Mouse (Mus musculus): ENCODE measurements at regions not wholly inside any gene's neighbourhood (a gene's known extent, or its start where the extent isn't known, plus 50 kb on each side); places are given as distances from the start of the nearest gene placed in this dataset.

- no peak overlapping the region for H3K27ac ChIP-seq (replicated peaks; ENCODE audit: low read depth, low read length)
- H3K4me3 ChIP-seq (ENCODE audit: low read depth, low read length), result no peak overlapping the region
- DNase-seq (ENCODE audit: low spot score) (no peak), ATAC-seq (ENCODE audit: low read depth) (no peak)
- H3K9ac ChIP-seq (ENCODE audit: low read depth, low read length), result no peak overlapping the region
- no peaks in the 10 kb centered on the region for H3K4me1 ChIP-seq (ENCODE audit: control insufficient read depth, insufficient read depth, low read length)
- no peaks in the 10 kb centered on the region for H3K36me3 ChIP-seq (ENCODE audit: control insufficient read depth, insufficient read depth, low read length)
- 78% methylated on average over 4 of the region's 4 CpGs for WGBS
- H3K4me2 ChIP-seq (ENCODE audit: low read depth, low read length), result no peak overlapping the region
- H3K9me3 ChIP-seq (ENCODE audit: control insufficient read depth, low read length), result no peaks in the 10 kb centered on the region
- no peaks in the 10 kb centered on the region for H3K27me3 ChIP-seq (replicated peaks; ENCODE audit: control insufficient read depth, insufficient read depth, low read length)
Observed at GRCm38 (mm10) chr13:101112176-101112575, 278.9 kb upstream of the Slc30a5 start.

GRCm38 (mm10) chr13:101111773-101112172 is 278.5 kb upstream of the Slc30a5 start:
- no peak overlapping the region for H3K4me3 ChIP-seq (ENCODE audit: low read depth, low read length)
- H3K4me1 ChIP-seq (ENCODE audit: control insufficient read depth, insufficient read depth, low read length), result no peaks in the 10 kb centered on the region
- H3K36me3 ChIP-seq (ENCODE audit: control insufficient read depth, insufficient read depth, low read length), result no peaks in the 10 kb centered on the region
- no peak overlapping the region for H3K9ac ChIP-seq (ENCODE audit: low read depth, low read length)
- ATAC-seq (ENCODE audit: low read depth), result no peak
- DNase-seq (ENCODE audit: low spot score), result no peak
- no peaks in the 10 kb centered on the region for H3K9me3 ChIP-seq (ENCODE audit: control insufficient read depth, low read length)
- H3K27me3 ChIP-seq (replicated peaks; ENCODE audit: control insufficient read depth, insufficient read depth, low read length), result no peaks in the 10 kb centered on the region
- WGBS, result 79% methylated on average over 2 of the region's 2 CpGs
- H3K27ac ChIP-seq (replicated peaks; ENCODE audit: low read depth, low read length), result no peak overlapping the region
- H3K4me2 ChIP-seq (ENCODE audit: low read depth, low read length), result no peak overlapping the region

- 48% methylated on average over 3 of the region's 3 CpGs for WGBS
- ATAC-seq (ENCODE audit: low read depth) (peak; percentile 44; the same call in 1 of the 2 replicates), DNase-seq (ENCODE audit: low spot score) (peak; percentile 78)
Observed at GRCm38 (mm10) chr13:101100621-101101020, 267.4 kb upstream of the Slc30a5 start.

GRCm38 (mm10) chr13:101096856-101097255 is 263.6 kb upstream of the Slc30a5 start:
- Histone ChIP-seq H3K4me2 (ENCODE audit: low read depth, low read length) (no peak overlapping the region), H3K36me3 (ENCODE audit: control insufficient read depth, insufficient read depth, low read length) (no peaks in the 10 kb centered on the region), H3K4me1 (ENCODE audit: control insufficient read depth, insufficient read depth, low read length) (peaks cover 9% of the 10 kb centered on the region), H3K27me3 (replicated peaks; ENCODE audit: control insufficient read depth, insufficient read depth, low read length) (no peaks in the 10 kb centered on the region), H3K27ac (replicated peaks; ENCODE audit: low read depth, low read length) (no peak overlapping the region), H3K4me3 (ENCODE audit: low read depth, low read length) (no peak overlapping the region), H3K9me3 (ENCODE audit: control insufficient read depth, low read length) (no peaks in the 10 kb centered on the region), H3K9ac (ENCODE audit: low read depth, low read length) (no peak overlapping the region)
- no peak for ATAC-seq (ENCODE audit: low read depth)
- DNase-seq (ENCODE audit: low spot score), result no peak
- 71% methylated on average over 1 of the region's 1 CpGs for WGBS

More at GRCm38 (mm10) chr13:101100621-101101020, 267.4 kb upstream of the Slc30a5 start:
- Histone ChIP-seq H3K9ac (ENCODE audit: low read depth, low read length) (no peak overlapping the region), H3K4me1 (ENCODE audit: control insufficient read depth, insufficient read depth, low read length) (peaks cover 5% of the 10 kb centered on the region; the same call in 1 of the 2 replicates), H3K4me3 (ENCODE audit: low read depth, low read length) (no peak overlapping the region), H3K36me3 (ENCODE audit: control insufficient read depth, insufficient read depth, low read length) (no peaks in the 10 kb centered on the region), H3K27ac (replicated peaks; ENCODE audit: low read depth, low read length) (no peak overlapping the region; the same call in 1 of the 2 replicates), H3K4me2 (ENCODE audit: low read depth, low read length) (no peak overlapping the region), H3K9me3 (ENCODE audit: control insufficient read depth, low read length) (no peaks in the 10 kb centered on the region), H3K27me3 (replicated peaks; ENCODE audit: control insufficient read depth, insufficient read depth, low read length) (no peaks in the 10 kb centered on the region)

GRCm38 (mm10) chr13:101096221-101096620 is 263.0 kb upstream of the Slc30a5 start:
- ATAC-seq (ENCODE audit: low read depth), result no peak
- Histone ChIP-seq H3K4me1 (ENCODE audit: control insufficient read depth, insufficient read depth, low read length) (peaks cover 9% of the 10 kb centered on the region), H3K9ac (ENCODE audit: low read depth, low read length) (no peak overlapping the region), H3K4me2 (ENCODE audit: low read depth, low read length) (no peak overlapping the region), H3K4me3 (ENCODE audit: low read depth, low read length) (no peak overlapping the region), H3K9me3 (ENCODE audit: control insufficient read depth, low read length) (no peaks in the 10 kb centered on the region), H3K36me3 (ENCODE audit: control insufficient read depth, insufficient read depth, low read length) (no peaks in the 10 kb centered on the region), H3K27ac (replicated peaks; ENCODE audit: low read depth, low read length) (no peak overlapping the region), H3K27me3 (replicated peaks; ENCODE audit: control insufficient read depth, insufficient read depth, low read length) (no peaks in the 10 kb centered on the region)
- WGBS, result 82% methylated on average over 6 of the region's 6 CpGs
- DNase-seq (ENCODE audit: low spot score), result no peak

- no peak for DNase-seq (ENCODE audit: low spot score)
Observed at GRCm38 (mm10) chr13:101095057-101095831, 262.0 kb upstream of the Slc30a5 start.

GRCm38 (mm10) chr13:101092743-101093131 is 259.5 kb upstream of the Slc30a5 start:
- Histone ChIP-seq H3K9ac (ENCODE audit: low read depth, low read length) (no peak overlapping the region), H3K9me3 (ENCODE audit: control insufficient read depth, low read length) (no peaks in the 10 kb centered on the region), H3K27ac (replicated peaks; ENCODE audit: low read depth, low read length) (peak overlapping the region; percentile 48; the same call in 1 of the 2 replicates), H3K4me2 (ENCODE audit: low read depth, low read length) (0 out of 2 replicates have a peak overlapping the region, but pooled peaks have one; percentile 24), H3K27me3 (replicated peaks; ENCODE audit: control insufficient read depth, insufficient read depth, low read length) (no peaks in the 10 kb centered on the region), H3K36me3 (ENCODE audit: control insufficient read depth, insufficient read depth, low read length) (no peaks in the 10 kb centered on the region), H3K4me1 (ENCODE audit: control insufficient read depth, insufficient read depth, low read length) (peaks cover 4% of the 10 kb centered on the region; the same call in 1 of the 2 replicates), H3K4me3 (ENCODE audit: low read depth, low read length) (no peak overlapping the region)
- no peak for ATAC-seq (ENCODE audit: low read depth)
- 82% methylated on average over 10 of the region's 10 CpGs for WGBS
- DNase-seq (ENCODE audit: low spot score), result no peak

More at GRCm38 (mm10) chr13:101095057-101095831, 262.0 kb upstream of the Slc30a5 start:
- H3K4me3 ChIP-seq (ENCODE audit: low read depth, low read length), result no peak overlapping the region
- no peak for ATAC-seq (ENCODE audit: low read depth)
- WGBS, result 85% methylated on average over 6 of the region's 6 CpGs
- H3K4me1 ChIP-seq (ENCODE audit: control insufficient read depth, insufficient read depth, low read length), result peaks cover 4% of the 10 kb centered on the region; the same call in 1 of the 2 replicates
- no peak overlapping the region for H3K4me2 ChIP-seq (ENCODE audit: low read depth, low read length)
- no peaks in the 10 kb centered on the region for H3K27me3 ChIP-seq (replicated peaks; ENCODE audit: control insufficient read depth, insufficient read depth, low read length)
- H3K9ac ChIP-seq (ENCODE audit: low read depth, low read length), result no peak overlapping the region
- no peaks in the 10 kb centered on the region for H3K9me3 ChIP-seq (ENCODE audit: control insufficient read depth, low read length)
- no peak overlapping the region for H3K27ac ChIP-seq (replicated peaks; ENCODE audit: low read depth, low read length)
- H3K36me3 ChIP-seq (ENCODE audit: control insufficient read depth, insufficient read depth, low read length), result no peaks in the 10 kb centered on the region

GRCm38 (mm10) chr13:101092033-101092742 is 259.0 kb upstream of the Slc30a5 start:
- 0 out of 2 replicates have a peak overlapping the region, but pooled peaks have one; percentile 24 for H3K4me2 ChIP-seq (ENCODE audit: low read depth, low read length)
- peak; percentile 84; the same call in 1 of the 2 replicates for ATAC-seq (ENCODE audit: low read depth)
- peaks cover 4% of the 10 kb centered on the region; the same call in 1 of the 2 replicates for H3K4me1 ChIP-seq (ENCODE audit: control insufficient read depth, insufficient read depth, low read length)
- 56% methylated on average over 18 of the region's 18 CpGs for WGBS
- peak; percentile 81 for DNase-seq (ENCODE audit: low spot score)
- no peaks in the 10 kb centered on the region for H3K9me3 ChIP-seq (ENCODE audit: control insufficient read depth, low read length)
- no peak overlapping the region for H3K9ac ChIP-seq (ENCODE audit: low read depth, low read length)
- peak overlapping the region; percentile 48; the same call in 1 of the 2 replicates for H3K27ac ChIP-seq (replicated peaks; ENCODE audit: low read depth, low read length)
- H3K36me3 ChIP-seq (ENCODE audit: control insufficient read depth, insufficient read depth, low read length), result no peaks in the 10 kb centered on the region
- no peaks in the 10 kb centered on the region for H3K27me3 ChIP-seq (replicated peaks; ENCODE audit: control insufficient read depth, insufficient read depth, low read length)
- H3K4me3 ChIP-seq (ENCODE audit: low read depth, low read length), result no peak overlapping the region
